Mouse (Mus musculus) activated CD4-positive, CD25-positive, alpha-beta regulatory T cell, adult 4 months (primary cell): ENCODE measurements at regions not wholly inside any gene's neighbourhood (a gene's known extent, or its start where the extent isn't known, plus 50 kb on each side); places are given as distances from the start of the nearest gene placed in this dataset.

Experiments used
- ATAC-seq: one replicate; pipeline ENCODE4 v1.8.0; 2017

- no peak for ATAC-seq
Measured at GRCm38 (mm10) chr3:58153874-58154756, 260.4 kb upstream of the Tsc22d2 start.

GRCm38 (mm10) chr3:58159384-58159783 is 255.1 kb upstream of the Tsc22d2 start:
- ATAC-seq, result no peak

DNA sequence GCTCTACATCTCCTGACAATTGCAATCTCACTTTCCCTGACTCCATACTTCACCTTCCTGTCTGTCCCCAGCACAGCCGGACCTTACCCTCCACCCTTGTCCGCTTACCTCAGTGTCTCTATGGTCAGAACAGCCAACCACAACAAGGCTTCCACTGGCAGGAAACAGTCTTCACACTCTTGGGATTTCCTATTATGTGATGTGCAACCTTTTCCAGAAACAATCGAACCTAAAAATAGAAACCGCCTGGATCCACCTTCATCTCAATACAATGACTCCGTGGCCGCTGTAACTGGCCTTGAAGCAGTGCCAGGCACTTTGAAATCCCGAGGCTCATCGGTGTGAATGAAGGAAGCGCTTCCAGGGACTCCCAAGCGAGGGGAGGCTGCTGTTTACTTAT is 252.3 kb upstream of the Tsc22d2 start:
- no peak for ATAC-seq

DNA sequence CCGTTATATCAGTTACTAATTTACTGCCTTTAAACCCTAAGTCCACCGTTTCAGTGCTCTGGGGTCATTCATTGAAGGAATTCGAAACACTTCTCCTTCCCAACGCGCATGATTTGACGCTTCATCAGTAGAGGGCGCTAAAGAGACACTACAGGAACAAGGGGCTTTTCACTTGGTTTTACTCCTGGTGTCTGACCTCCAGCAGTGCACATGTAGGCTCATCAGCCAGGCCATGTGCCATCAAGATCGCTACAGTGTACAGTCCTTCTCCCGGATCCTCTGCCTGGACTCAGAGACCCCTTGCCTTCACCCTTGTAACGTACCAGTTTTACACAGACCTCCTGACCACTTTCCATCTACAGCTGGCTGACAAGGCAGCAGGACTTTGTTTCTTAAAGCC is 250.7 kb upstream of the Tsc22d2 start:
- ATAC-seq, result no peak

GRCm38 (mm10) chr3:58166628-58167027 is 247.9 kb upstream of the Tsc22d2 start:
- no peak for ATAC-seq

GRCm38 (mm10) chr3:58167121-58167520 is 247.4 kb upstream of the Tsc22d2 start:
- ATAC-seq, result no peak

GRCm38 (mm10) chr3:58167761-58168290 is 246.7 kb upstream of the Tsc22d2 start:
- no peak for ATAC-seq

- no peak for ATAC-seq
Measured at GRCm38 (mm10) chr3:58168522-58169185, 245.9 kb upstream of the Tsc22d2 start.

DNA sequence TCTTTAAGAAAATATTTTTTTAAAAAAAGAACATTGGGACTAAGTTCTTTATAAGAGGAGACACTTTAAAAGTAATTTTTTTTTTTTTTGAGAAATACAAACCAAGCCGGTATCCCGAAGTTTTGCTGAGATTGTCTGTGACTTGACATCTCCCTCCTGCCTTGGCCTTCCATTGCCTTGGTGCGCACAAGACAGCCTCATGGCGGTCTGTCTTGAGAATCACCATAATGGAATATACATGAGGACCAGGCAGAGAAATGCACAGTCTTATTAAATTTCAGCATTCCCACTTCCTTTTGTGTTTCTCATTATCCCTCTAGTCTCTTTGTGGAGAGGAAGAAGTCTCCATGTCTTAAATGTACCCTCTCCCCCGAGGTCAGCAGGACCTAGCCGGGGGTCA is 244.7 kb upstream of the Tsc22d2 start:
- ATAC-seq, result no peak

DNA sequence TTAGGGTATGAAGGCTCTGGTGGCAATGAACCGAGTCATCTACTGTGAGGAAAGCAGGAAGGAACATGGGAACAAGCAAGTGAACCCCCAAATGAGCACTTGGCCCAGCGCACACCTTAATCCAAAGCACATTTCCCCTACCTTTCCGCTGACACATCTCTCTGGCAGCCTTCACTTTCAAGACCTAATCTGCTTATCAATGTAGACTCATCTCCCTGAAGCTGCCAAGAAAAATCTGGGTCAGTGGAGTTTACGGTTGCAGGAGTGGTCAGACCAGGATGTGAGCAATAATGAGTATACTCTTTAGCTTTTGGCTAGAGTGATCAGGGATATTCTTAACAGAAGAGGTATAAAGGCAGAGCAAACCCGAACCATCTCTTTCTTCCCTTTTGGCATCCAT is 242.4 kb upstream of the Tsc22d2 start:
- ATAC-seq, result no peak

DNA sequence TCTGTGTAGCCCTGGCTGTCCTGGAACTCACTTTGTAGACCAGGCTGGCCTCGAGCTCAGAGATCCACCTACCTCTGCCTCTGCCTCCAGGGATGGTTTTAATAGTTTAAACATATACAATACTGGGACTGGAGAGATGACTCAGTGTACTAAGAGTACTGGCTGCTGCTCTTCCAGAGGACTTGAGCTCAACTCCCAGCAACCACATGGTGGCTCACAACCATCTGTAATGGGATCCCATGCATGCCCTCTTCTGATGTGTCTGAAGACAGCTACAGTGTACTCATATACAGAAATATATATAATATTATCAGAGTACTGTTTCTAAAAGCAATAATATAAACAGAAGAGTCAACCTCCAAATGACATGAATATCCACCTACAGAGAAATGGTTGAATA is 240.7 kb upstream of the Tsc22d2 start:
- ATAC-seq, result no peak

DNA sequence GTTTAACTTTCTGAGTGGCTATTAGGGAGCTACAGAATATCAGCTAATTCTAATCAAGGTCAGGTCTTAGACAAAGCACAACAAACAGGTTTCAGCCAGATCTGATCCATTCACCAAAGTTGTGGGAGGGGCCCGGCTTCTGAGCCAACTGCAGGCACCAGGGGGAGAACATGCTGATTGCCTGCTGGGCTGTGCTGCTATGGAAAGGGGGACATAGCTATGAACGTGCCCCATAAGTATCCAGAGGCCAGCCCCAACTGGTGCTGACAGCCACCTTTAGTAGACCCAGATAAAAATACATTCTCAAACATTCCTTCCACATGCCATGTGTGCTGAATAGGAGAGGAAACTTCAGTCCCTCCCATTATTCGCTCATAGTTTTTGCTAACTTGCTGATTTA is 232.8 kb upstream of the Tsc22d2 start:
- ATAC-seq, result no peak

GRCm38 (mm10) chr3:58182299-58182698 is 232.2 kb upstream of the Tsc22d2 start:
- no peak for ATAC-seq

DNA sequence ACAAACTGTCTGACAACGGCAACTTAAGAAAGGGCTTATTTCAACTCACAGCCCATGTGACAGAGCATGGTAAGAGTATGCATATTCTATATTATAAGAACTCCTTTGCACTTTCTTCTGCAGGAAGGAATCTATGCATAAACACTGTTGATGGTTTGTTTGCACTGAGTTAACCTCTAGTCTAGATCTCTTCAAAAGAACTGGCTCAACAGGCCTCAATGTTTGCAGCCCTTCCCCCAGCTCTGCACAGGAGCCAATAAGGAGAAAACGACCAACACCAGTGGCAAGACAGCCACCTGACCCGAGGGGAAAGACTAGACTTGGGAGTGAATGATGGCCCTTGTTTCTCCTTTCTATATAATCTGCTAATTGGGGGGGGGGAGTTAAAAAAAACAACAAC is 231.2 kb upstream of the Tsc22d2 start:
- ATAC-seq, result no peak

DNA sequence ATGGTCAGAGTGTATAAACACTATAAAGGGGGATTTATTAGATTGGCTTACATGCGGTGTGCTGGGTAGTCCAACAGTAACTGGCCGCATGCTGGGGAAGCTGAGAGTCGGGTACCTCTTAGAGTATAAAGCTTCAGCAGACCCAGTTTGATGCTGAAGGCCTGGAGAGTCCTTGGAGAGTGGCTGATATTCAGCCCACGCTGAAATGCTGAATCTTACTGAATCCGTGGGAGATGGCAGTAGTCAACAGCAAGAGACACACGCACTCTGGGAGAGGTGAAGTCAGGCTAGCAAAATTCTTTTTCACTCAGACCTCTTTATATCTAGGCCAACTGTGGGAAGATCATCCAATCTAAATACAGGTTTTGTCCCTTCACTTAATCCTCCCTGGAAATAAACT is 214.1 kb upstream of the Tsc22d2 start:
- ATAC-seq, result no peak

GRCm38 (mm10) chr3:58202816-58203215 is 211.7 kb upstream of the Tsc22d2 start:
- ATAC-seq, result no peak

DNA sequence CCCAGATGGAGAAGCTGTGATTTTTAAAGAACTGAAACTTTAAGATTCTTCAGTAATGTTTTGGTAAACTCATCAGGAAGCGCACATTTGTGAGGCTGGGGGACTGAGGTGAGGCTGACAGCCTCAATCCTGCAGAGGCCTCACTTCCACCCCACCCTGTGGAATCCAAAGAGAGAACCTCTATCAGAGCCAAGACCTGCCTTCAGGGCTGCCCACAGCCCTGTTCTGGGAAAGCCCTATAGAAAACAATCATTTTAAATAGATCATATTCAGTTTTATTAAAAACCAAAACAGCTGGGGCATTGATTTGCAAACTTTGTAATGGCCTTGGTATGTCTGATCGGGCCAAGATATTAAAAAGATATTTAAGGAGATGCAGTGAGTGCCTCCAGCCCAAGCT is 210.7 kb upstream of the Tsc22d2 start:
- no peak for ATAC-seq

DNA sequence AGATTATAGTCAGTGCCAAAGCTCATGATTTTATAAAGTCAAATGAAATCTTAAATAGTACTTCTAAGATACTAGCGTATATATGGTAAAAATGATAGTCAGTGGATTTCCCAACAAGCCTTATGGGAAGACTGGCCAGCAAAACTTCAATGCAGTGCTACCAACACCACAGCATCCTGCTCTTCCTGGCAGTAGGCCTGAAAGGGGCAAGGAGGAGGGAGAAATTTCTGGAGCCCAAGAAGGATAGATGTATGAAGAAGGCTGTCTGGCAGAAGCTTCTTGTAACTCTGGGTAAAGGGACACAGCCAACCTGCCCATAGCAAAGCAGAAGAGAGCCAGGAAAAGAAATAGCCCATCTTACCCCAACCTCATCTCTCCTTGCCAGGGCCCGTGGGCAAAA is 209.0 kb upstream of the Tsc22d2 start:
- no peak for ATAC-seq

DNA sequence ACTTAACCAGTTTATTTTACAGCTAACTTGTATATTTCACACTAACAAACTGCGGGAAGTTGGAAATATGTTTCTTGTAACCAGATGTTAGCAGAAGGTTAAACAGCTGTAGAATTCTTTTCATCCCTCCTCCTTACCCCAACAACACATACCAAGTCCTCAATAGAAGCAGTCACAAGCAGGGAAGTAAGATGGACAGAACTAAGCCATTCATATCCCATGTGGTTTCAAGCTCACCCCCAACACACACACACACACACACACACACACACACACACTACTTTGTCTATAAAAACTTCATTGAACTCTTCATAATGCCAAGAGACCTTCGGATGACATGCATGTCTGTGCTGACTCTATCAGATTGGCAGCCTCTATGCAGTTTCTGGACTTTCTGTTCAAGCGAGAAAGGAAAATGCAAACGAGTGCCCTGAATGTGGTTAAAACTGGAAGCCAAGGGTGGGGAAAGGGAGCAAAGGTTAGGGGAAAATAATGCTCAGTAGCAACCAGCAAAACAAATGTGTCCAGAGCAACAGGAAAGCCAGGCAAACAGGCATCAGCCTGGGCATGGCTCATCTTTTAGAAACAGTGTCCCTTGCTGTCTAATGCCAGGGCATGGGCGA is 207.6 kb upstream of the Tsc22d2 start:
- ATAC-seq, result no peak

- ATAC-seq, result no peak
Measured at GRCm38 (mm10) chr3:58211016-58211415, 203.5 kb upstream of the Tsc22d2 start.

DNA sequence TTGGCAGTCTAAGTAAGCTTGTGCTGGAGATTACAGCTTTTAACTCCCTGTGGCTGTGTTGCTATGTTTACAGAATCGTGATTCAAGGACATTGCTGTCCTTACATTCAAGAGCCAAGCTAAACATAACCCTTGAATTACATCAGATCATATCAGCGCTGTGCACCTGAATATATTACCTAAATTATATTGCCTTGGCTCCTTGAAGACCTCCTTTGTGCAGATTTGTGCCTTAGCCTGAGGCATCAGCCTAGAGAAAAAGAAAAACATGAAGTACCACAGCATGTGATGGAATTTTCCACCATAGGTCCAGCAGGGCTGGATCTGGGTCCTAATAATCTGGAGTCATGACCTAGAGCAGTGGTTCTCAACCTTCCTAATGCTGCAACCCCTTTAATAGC is 189.8 kb upstream of the Tsc22d2 start:
- ATAC-seq, result no peak

DNA sequence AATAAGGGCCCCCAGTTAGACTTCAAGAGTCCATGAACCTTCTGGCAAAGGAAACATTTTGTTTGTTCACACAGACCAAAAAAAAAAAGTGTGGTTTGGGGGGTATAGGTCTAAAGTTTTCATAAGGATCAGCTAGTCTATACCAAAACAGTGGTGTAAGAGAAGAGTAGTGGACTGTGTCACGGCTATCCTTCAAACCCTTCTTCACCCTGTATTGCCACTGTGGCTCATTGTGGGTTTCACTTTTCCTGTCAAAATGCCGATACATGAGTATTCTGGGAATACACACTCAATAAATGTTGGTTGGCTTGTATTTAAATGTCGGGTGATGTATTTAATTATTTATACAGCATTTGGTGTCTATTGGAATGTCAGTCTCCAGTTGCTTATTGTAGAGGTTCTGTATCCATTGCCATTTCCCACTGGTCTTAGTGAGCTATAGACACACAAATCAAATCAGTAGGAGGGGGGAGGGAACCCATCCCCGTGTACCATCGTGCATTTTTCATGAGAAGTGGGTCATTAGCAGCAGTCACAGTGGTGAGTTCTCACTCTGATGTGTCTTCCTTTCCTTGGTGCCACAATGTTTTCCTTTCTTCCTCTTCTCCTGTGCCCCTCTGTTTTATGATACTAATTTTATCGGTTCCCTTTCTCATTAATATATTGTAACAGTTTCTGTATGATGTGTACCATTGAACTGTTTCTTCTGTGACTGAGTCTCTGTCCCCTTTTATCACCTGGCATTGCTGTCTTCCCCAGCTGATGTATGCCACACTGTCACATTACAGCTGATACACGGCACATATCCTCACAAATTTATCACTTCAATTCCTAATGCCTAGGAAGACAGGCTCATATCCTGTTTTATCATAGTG is 187.8 kb upstream of the Tsc22d2 start:
- ATAC-seq, result no peak

DNA sequence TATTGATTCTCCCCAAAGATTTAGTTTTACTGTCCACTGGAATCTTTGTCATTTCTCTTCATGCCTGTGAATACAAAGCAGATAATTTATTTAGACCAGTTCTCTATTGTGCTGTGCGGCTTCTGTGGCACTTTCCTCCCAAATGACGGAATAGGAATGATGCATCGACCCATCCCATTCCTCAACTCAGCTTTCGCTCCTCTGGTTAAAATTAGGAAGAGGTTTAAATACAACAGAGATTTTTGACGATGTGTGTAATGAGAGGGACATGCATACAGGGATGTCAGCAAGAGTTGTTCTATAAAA is 187.2 kb upstream of the Tsc22d2 start:
- ATAC-seq, result no peak
